Mouse (Mus musculus) layer of hippocampus, adult 2 months (tissue): ENCODE data around the gene Gm45808. TPM values are rescaled to one million over a fixed set of nuclear protein-coding genes. Genes with fewer than 3 reads are reported as not detected.

Experiments used
- DNase-seq, 2 experiments: peaks; one replicate each; pipeline ENCODE4 v3.0.0; 2022; ENCODE audit warnings: low spot score in 2 of 2
- H3K27ac ChIP-seq: fragments of 200-600 bp; 2 replicates; pipeline ENCODE4 v1.8.1; 2022
- H3K4me3 ChIP-seq: fragments of 200-600 bp; 2 replicates; pipeline ENCODE4 v1.8.1; 2022; ENCODE audit warnings: mild to moderate bottlenecking
- CTCF ChIP-seq: fragments of 200-600 bp; conservative IDR thresholded peaks from 2 replicates; pipeline ENCODE4 v1.8.1; 2022; ENCODE audit warnings: antibody characterized with exemption, mild to moderate bottlenecking, moderate library complexity
- total RNA-seq, 2 experiments: library from RNA; stranded (reverse); gene quantifications; 2 replicates each; pipeline ENCODE4 v1.2.3; 2021

Gene Gm45808
- total RNA-seq, 2 experiments from 2014 or later, result 2.1 to 3.1 TPM

GRCm38 (mm10) chr7:45447325-45447990 is 39.2 kb downstream of the Gm45808 start:
- Histone ChIP-seq H3K27ac (no peak overlapping the region), H3K4me3 (no peak overlapping the region; the same call in 1 of the 2 replicates)
- peak; percentile 67 for TF ChIP-seq CTCF
- DNase-seq, result no peak

GRCm38 (mm10) chr7:45446589-45446988 is 40.0 kb downstream of the Gm45808 start:
- no peak for DNase-seq
- Histone ChIP-seq H3K4me3 (no peak overlapping the region), H3K27ac (no peak overlapping the region)
- no peak for TF ChIP-seq CTCF

- no peak for DNase-seq
- Histone ChIP-seq H3K27ac (no peak overlapping the region), H3K4me3 (no peak overlapping the region)
- TF ChIP-seq CTCF, result no peak
These were observed 42.8 kb downstream of the Gm45808 start for GRCm38 (mm10) chr7:45443526-45444420.

GRCm38 (mm10) chr7:45437521-45438276 is 48.9 kb downstream of the Gm45808 start, which contains the start of gene Ruvbl2:
Gene Ruvbl2, minus strand, starts transcription at chr7:45438096.
- H3K4me3 ChIP-seq, result no peak within 1 kb of the TSS
- peak; percentile 43 for TF ChIP-seq CTCF
- no peak for DNase-seq
- no peak within 1 kb of the TSS for H3K27ac ChIP-seq

GRCm38 (mm10) chr7:45437046-45437445 is 49.6 kb downstream of the Gm45808 start:
- Histone ChIP-seq H3K4me3 (no peak overlapping the region), H3K27ac (no peak overlapping the region)
- no peak for DNase-seq
- TF ChIP-seq CTCF, result no peak

- no peak for TF ChIP-seq CTCF
- H3K4me3 ChIP-seq, result no peak overlapping the region
- DNase-seq, result no peak
- H3K27ac ChIP-seq, result no peak overlapping the region
These were observed 50.2 kb downstream of the Gm45808 start for GRCm38 (mm10) chr7:45436444-45436843.

GRCm38 (mm10) chr7:45435038-45435437 is 51.6 kb downstream of the Gm45808 start:
- peak overlapping the region; percentile 69 for H3K4me3 ChIP-seq
- no peak for DNase-seq
- TF ChIP-seq CTCF, result no peak
- peak overlapping the region; percentile 89 for H3K27ac ChIP-seq

GRCm38 (mm10) chr7:45434203-45435015 is 52.2 kb downstream of the Gm45808 start, which contains the start of gene Gys1:
Gene Gys1, plus strand, starts transcription at chr7:45434844.
- peak within 1 kb of the TSS; percentile 89 for H3K27ac ChIP-seq
- TF ChIP-seq CTCF, result peak; percentile 76
- peak within 1 kb of the TSS; percentile 92 for H3K4me3 ChIP-seq

GRCm38 (mm10) chr7:45433835-45434202 is 52.8 kb downstream of the Gm45808 start:
- DNase-seq, result no peak
- no peak for TF ChIP-seq CTCF
- Histone ChIP-seq H3K27ac (peak overlapping the region; percentile 88), H3K4me3 (peak overlapping the region; percentile 92)

More at GRCm38 (mm10) chr7:45434203-45435015, 52.2 kb downstream of the Gm45808 start, which contains the start of gene Gys1:
- peak; percentile 100 for DNase-seq

GRCm38 (mm10) chr7:45426556-45426955 is 60.1 kb downstream of the Gm45808 start:
- Histone ChIP-seq H3K27ac (no peak overlapping the region), H3K4me3 (no peak overlapping the region)
- no peak for TF ChIP-seq CTCF
- DNase-seq, result no peak

GRCm38 (mm10) chr7:45421194-45421593 is 65.4 kb downstream of the Gm45808 start:
- no peak for TF ChIP-seq CTCF
- no peak for DNase-seq
- Histone ChIP-seq H3K4me3 (no peak overlapping the region), H3K27ac (no peak overlapping the region)

- no peak for DNase-seq
- no peak within 1 kb of the TSS for H3K27ac ChIP-seq
- no peak for TF ChIP-seq CTCF
These were observed 66.0 kb downstream of the Gm45808 start, which contains the start of gene Lhb for GRCm38 (mm10) chr7:45420615-45420919. Gene Lhb, plus strand, starts transcription at chr7:45420820.

More at GRCm38 (mm10) chr7:45420615-45420919, 66.0 kb downstream of the Gm45808 start, which contains the start of gene Lhb:
- H3K4me3 ChIP-seq, result no peak within 1 kb of the TSS
